Mouse (Mus musculus): ENCODE results near the gene Cacul1.

- no peak for TF ChIP-seq CTCF (IDR thresholded peaks at IDR 0.05; ENCODE audit: low read depth, low read length)
- no peak for TF ChIP-seq POLR2A (IDR thresholded peaks at IDR 0.05; ENCODE audit: extremely low read depth, insufficient read depth, low read length)
Measured at GRCm38 (mm10) chr19:60529302-60529701, 51.5 kb downstream of the Cacul1 start.

All from liver, adult 2 months (tissue).